Mouse (Mus musculus) embryonic stem cell, embryonic (primary cell): ENCODE results near the gene Arid1b.
"Not testable (repeated sequence)": the region's sequence is repeated elsewhere in the genome, so short reads cannot be mapped to it uniquely, and the experiment has no call there.

ENCODE experiments used
- CTCF ChIA-PET, 4 experiments: fragments of 300-600 bp in 2 of 4; fragments of 350-600 bp in 2 of 4; sonication (Branson Sonifier 250); formaldehyde crosslinking; loops; one replicate each; lab custom pipeline; 2022; ENCODE audit warnings: inconsistent platforms in 2 of 4; lab: Charles Lee
- POLR2A ChIA-PET, 4 experiments: fragments of 300-600 bp in 2 of 4; fragments of 350-600 bp in 2 of 4; sonication (Branson Sonifier 250); formaldehyde crosslinking; loops; one replicate each; lab custom pipeline; 2022; ENCODE audit warnings: antibody characterized with exemption in 4 of 4, inconsistent platforms in 1 of 4; lab: Charles Lee

The Arid1b gene

GRCm38 (mm10) chr17:5098727-5099126 lies 104.6 kb downstream of the Arid1b start:
- ChIA-PET CTCF (interaction anchor here in 2 of 4 experiments (0.6 kb wide), 2 partner anchors 16 to 152 kb away, joined by 3 read pairs; no protein-coding TSS in a partner anchor), POLR2A (interaction anchor here in 3 of 4 experiments (0.6 to 1.6 kb wide), 10 partner anchors 23 to 310 kb away, joined by 3 to 7 read pairs (median 3); no protein-coding TSS in a partner anchor)

- ChIA-PET CTCF (no interaction called here), POLR2A (interaction anchor here in 3 of 4 experiments (0.6 to 1.6 kb wide), 7 partner anchors 22 to 309 kb away, joined by 3 to 7 read pairs (median 3); no protein-coding TSS in a partner anchor)
Measured at GRCm38 (mm10) chr17:5099238-5099637, 105.1 kb downstream of the Arid1b start.

DNA sequence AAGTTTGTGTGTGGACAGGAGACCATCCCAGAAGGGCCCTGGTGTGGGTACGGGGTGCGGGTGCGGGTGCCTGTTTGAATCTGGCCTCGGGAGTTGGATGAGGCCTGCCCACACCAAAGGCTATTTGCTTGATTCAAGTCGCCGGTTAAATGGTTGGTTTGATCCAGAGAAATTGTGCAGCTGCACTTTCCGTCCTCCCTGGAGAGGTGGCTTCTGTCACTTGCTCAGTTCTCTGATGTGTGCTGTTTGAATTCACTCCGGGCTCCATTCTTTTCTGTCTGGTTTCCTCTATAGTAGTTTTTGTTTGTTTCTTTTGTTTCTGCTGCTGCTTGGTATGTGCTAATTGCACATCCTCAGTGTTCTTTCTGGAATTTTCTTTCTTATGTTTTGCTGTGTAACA lies 107.0 kb downstream of the Arid1b start:
- POLR2A ChIA-PET = interaction anchor here in 1 of 4 experiments (0.9 to 1.1 kb wide), 3 partner anchors 11 to 38 kb away, joined by 3 to 4 read pairs (median 3); no protein-coding TSS in a partner anchor
- CTCF ChIA-PET = no interaction called here

DNA sequence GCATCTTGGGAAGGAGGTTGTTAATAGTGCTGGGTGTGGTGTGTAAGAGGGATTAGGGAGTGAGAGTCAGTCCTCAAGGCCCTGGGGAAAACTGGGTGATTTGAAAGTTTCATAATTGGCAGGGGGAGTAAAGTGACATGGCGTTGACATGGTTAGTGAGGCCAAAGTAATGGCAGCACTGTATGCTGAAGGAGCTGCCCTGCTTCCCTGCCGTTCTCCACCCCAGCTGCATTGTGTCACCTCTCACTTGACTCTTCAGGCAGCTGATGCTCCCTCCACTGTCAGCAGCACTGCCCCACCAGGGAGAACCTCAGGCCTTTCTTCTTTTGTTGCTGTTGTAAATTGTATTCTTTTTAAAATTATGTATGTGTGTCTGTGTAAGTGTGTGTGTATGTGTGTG lies 107.8 kb downstream of the Arid1b start:
- CTCF ChIA-PET = no interaction called here

GRCm38 (mm10) chr17:5105746-5106145 lies 111.6 kb downstream of the Arid1b start:
- ChIA-PET POLR2A (interaction anchor here in 2 of 4 experiments (0.8 to 1.6 kb wide), 6 partner anchors 12 to 84 kb away, joined by 3 to 5 read pairs (median 4); no protein-coding TSS in a partner anchor), CTCF (interaction anchor here in 2 of 4 experiments (0.6 to 0.9 kb wide), 3 partner anchors 20 to 166 kb away, joined by 3 to 4 read pairs (median 3); no protein-coding TSS in a partner anchor)

More for the DNA sequence above, 107.8 kb downstream of the Arid1b start:
- POLR2A ChIA-PET = interaction anchor here in 2 of 4 experiments (0.7 to 1.1 kb wide), 3 partner anchors 9 to 186 kb away, joined by 3 to 5 read pairs (median 3); no protein-coding TSS in a partner anchor

DNA sequence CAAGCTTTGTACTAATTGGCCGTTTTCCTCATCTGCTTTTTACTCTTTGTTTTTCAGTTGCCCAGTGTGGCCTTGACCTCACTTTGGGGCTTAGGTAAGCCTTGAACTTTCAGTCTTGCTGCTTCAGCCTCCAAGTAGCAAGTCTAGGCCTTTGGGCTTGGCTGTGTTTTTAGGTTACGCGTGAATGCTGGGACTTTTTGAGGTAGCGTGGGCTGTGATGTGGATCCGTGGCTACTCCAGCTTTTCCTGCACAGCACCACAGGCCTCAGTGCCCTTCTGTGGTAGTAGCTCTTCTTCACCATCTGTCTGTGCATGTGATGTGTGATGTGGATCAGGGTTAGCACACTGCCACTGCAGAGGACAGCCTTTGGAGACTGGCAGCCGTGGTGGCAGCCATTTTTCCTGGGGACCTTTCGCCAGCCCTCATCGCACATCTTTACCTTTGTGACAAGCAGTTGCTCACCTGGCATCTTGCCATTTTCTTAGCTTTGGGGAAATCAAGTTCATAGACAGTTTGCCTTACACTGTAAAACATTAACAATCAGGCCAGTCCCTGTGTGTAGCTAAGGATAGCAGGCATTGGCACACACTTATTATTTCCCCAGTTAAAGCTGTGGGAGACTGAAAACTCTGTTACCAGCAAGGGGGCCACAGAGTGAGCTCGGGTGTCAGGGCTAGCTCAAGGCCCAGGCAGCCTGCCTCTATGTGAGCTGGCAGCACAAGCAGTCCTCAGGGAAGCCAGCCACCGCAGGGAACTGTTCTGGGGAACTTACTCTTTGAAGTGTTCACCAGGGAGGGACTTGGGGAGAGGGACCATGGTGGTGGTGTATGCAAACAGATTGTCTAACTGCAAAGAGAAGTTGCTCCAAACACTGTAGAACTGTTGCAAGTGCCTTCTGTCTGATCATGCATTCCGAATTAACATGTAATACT lies 112.4 kb downstream of the Arid1b start:
- ChIA-PET CTCF (interaction anchor here in 2 of 4 experiments (0.6 to 0.9 kb wide), 4 partner anchors 20 to 465 kb away, joined by 3 to 8 read pairs (median 3); no protein-coding TSS in a partner anchor), POLR2A (interaction anchor here in 3 of 4 experiments (0.6 to 1.6 kb wide), 9 partner anchors 10 to 83 kb away, joined by 3 to 5 read pairs (median 4); no protein-coding TSS in a partner anchor)

DNA sequence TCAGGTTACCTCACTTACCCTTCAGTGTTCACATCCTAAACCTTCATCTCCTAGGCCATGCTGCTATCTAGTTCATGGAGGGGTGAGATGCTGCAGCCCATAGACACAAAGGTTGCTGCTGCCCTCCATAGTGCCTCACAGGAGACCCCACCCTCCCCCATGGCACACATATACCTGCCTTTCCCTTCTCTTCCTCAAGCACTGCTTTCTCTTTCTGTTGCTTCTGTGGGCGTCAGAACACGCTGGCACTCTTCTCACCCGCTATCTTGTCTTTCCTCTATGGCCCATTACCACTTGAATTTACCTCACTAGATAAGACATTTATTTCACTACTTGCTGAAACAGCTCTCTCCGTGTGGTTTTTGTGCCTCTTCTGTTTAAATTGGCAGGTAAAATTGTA lies 113.4 kb downstream of the Arid1b start:
- CTCF ChIA-PET = no interaction called here
- POLR2A ChIA-PET = interaction anchor here in 2 of 4 experiments (1.2 to 1.4 kb wide), 3 partner anchors 11 to 18 kb away, joined by 3 to 4 read pairs (median 4); no protein-coding TSS in a partner anchor

- ChIA-PET CTCF (no interaction called here), POLR2A (interaction anchor here in 2 of 4 experiments (0.6 to 1.3 kb wide), 3 partner anchors 10 to 111 kb away, joined by 3 to 6 read pairs (median 3); no protein-coding TSS in a partner anchor)
Measured at GRCm38 (mm10) chr17:5108022-5108421, 113.9 kb downstream of the Arid1b start.

GRCm38 (mm10) chr17:5108546-5109142 lies 114.5 kb downstream of the Arid1b start:
- POLR2A ChIA-PET = interaction anchor here in 2 of 4 experiments (0.6 to 1.3 kb wide), 3 partner anchors 9 to 112 kb away, joined by 3 to 6 read pairs (median 3); no protein-coding TSS in a partner anchor
- CTCF ChIA-PET = no interaction called here

- ChIA-PET CTCF (interaction anchor here in 1 of 4 experiments (0.6 kb wide), 1 partner anchor 192 kb away, joined by 3 read pairs; no protein-coding TSS in a partner anchor), POLR2A (interaction anchor here in 1 of 4 experiments (1.3 to 1.6 kb wide), 2 partner anchors 11 to 17 kb away, joined by 6 to 7 read pairs; no protein-coding TSS in a partner anchor)
Measured at GRCm38 (mm10) chr17:5109343-5109742, 115.2 kb downstream of the Arid1b start.

GRCm38 (mm10) chr17:5110159-5110558 lies 116.0 kb downstream of the Arid1b start:
- POLR2A ChIA-PET = interaction anchor here in 2 of 4 experiments (0.6 to 1.6 kb wide), 4 partner anchors 16 to 156 kb away, joined by 3 to 7 read pairs (median 3); no protein-coding TSS in a partner anchor
- CTCF ChIA-PET = interaction anchor here in 1 of 4 experiments (0.6 kb wide), 1 partner anchor 104 kb away, joined by 12 read pairs; no protein-coding TSS in a partner anchor

GRCm38 (mm10) chr17:5110981-5111380 lies 116.8 kb downstream of the Arid1b start:
- POLR2A ChIA-PET = interaction anchor here in 2 of 4 experiments (0.6 to 1.4 kb wide), 4 partner anchors 18 to 155 kb away, joined by 3 read pairs; no protein-coding TSS in a partner anchor
- CTCF ChIA-PET = not testable (repeated sequence)

DNA sequence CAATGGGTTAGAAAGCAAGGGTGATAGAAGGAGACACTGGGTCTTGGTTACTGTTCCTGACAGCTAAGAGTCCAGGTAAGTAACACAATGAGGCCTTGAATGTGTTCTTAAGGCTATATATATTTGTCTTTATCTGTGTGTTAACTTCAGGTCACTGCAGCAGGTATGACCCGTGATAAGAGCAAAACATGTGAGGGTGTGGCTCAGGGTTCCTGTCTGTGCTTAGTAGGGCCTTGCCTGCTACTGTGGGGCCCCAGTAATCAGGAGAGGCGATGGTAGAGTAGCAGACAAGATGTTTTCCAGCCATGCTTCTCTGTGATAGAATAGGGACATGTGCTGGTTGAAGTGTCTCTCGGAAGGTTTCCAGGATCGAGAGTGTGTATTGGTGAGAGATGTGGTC lies 118.0 kb downstream of the Arid1b start:
- CTCF ChIA-PET = no interaction called here
- POLR2A ChIA-PET = interaction anchor here in 1 of 4 experiments (1.1 to 1.2 kb wide), 2 partner anchors 23 to 59 kb away, joined by 3 read pairs; no protein-coding TSS in a partner anchor

- ChIA-PET CTCF (interaction anchor here in 1 of 4 experiments (0.5 kb wide), 1 partner anchor 96 kb away, joined by 4 read pairs; no protein-coding TSS in a partner anchor), POLR2A (interaction anchor here in 2 of 4 experiments (0.7 to 1.5 kb wide), 3 partner anchors 10 to 40 kb away, joined by 3 to 4 read pairs (median 4); no protein-coding TSS in a partner anchor)
Measured at GRCm38 (mm10) chr17:5115952-5116351, 121.8 kb downstream of the Arid1b start.

DNA sequence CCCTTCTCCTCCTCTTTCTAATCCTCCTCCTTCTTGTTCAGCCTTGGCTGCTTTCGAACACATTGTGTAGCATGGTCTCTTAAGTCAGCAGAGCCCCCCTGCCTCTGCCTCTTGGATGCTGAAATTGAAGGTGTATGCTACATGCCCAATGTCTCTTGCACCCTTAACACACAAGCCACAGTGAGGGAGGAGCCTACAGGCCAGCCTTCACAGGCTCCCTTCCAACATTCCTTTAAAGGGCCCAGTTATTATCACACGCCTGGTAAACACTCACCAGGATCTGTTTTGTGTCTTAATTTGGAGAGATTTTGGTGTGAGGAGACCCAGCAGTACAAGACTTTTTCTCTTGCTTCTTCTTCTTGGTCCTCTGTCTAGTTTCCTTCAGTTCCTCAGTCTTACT lies 122.9 kb downstream of the Arid1b start:
- ChIA-PET CTCF (no interaction called here), POLR2A (interaction anchor here in 3 of 4 experiments (0.7 to 1.2 kb wide), 4 partner anchors 9 to 988 kb away, joined by 3 to 4 read pairs (median 4); no protein-coding TSS in a partner anchor)

DNA sequence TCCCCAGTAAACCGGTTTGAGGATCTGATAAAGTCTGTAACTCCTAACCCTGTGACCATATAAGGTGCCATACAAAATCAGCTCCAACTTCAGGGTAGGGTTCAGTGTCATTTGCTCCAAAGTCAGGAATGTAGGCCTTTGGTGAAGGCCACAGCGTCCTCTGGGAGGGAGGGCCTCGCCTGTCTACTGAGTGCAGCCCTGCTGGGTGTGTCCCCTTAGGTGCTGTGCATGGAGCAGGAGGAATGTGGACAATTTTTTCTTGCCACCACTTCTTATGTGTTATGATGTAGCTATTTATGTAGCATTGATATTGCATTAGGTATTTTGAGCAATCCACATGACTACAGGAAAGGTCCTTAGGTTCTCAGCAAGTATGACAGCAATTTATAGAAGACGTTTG lies 124.0 kb downstream of the Arid1b start:
- CTCF ChIA-PET = interaction anchor here in 1 of 4 experiments (0.7 kb wide), 1 partner anchor 271 kb away, joined by 3 read pairs; no protein-coding TSS in a partner anchor
- POLR2A ChIA-PET = interaction anchor here in 2 of 4 experiments (0.8 to 1.4 kb wide), 6 partner anchors 8 to 103 kb away, joined by 3 to 5 read pairs (median 3); no protein-coding TSS in a partner anchor

GRCm38 (mm10) chr17:5124643-5125042 lies 130.5 kb downstream of the Arid1b start:
- POLR2A ChIA-PET = interaction anchor here in 1 of 4 experiments (1.5 kb wide), 1 partner anchor 32 kb away, joined by 3 read pairs; no protein-coding TSS in a partner anchor
- CTCF ChIA-PET = no interaction called here
